Mouse (Mus musculus) liver, embryonic 11.5 days (tissue): ENCODE results near the gene Ccr1l1. TPM values are rescaled to one million over a fixed set of nuclear protein-coding genes. Genes with fewer than 3 reads are reported as not detected.
"Not testable (repeated sequence)": the region's sequence is repeated elsewhere in the genome, so short reads cannot be mapped to it uniquely, and the experiment has no call there.

Experiments used
- ATAC-seq: fragments of 200-750 bp; cut with Nextera tagmentation; replicated peaks from 2 replicates; pipeline ENCODE4 v1.8.0; 2017; ENCODE audit warnings: moderate number of reproducible peaks, mild to moderate bottlenecking, moderate TSS enrichment, moderate library complexity; ENCODE audit not compliant: low FRiP score
- DNase-seq: peaks from one replicate; pipeline ENCODE4 v3.0.0-alpha.2; 2017; ENCODE audit warnings: low spot score
- H3K27ac ChIP-seq: fragments of 300-500 bp; sonication (generic); 2 replicates; pipeline ENCODE4 v1.5.1; 2014; ENCODE audit warnings: mild to moderate bottlenecking, low read depth, low read length, control low read depth
- H3K27me3 ChIP-seq: fragments of 300-500 bp; sonication (generic); replicated peaks from 2 replicates; pipeline ENCODE4 v1.6.1; 2014; ENCODE audit warnings: low read length, mixed read lengths; ENCODE audit not compliant: control insufficient read depth, insufficient read depth
- H3K36me3 ChIP-seq: fragments of 300-500 bp; sonication (generic); 2 replicates; pipeline ENCODE4 v1.6.1; 2014; ENCODE audit warnings: mild to moderate bottlenecking, low read length, moderate library complexity, mixed read lengths; ENCODE audit not compliant: control insufficient read depth, insufficient read depth
- H3K4me1 ChIP-seq: fragments of 300-500 bp; sonication (generic); replicated peaks from 2 replicates; pipeline ENCODE4 v1.6.1; 2014; ENCODE audit warnings: low read length, mixed read lengths; ENCODE audit not compliant: control insufficient read depth, insufficient read depth
- H3K4me2 ChIP-seq: fragments of 300-500 bp; sonication (generic); 2 replicates; pipeline ENCODE4 v1.6.1; 2014; ENCODE audit warnings: mild to moderate bottlenecking, control low read depth, moderate library complexity
- H3K4me3 ChIP-seq: fragments of 300-500 bp; sonication (generic); 2 replicates; pipeline ENCODE4 v1.5.1; 2014; ENCODE audit warnings: low read depth, low read length, control low read depth
- H3K9ac ChIP-seq: fragments of 300-500 bp; sonication (generic); 2 replicates; pipeline ENCODE4 v1.6.1; 2014; ENCODE audit warnings: low read depth, low read length, control low read depth
- H3K9me3 ChIP-seq: fragments of 300-500 bp; sonication (generic); 2 replicates; pipeline ENCODE4 v1.6.1; 2016; ENCODE audit warnings: low read length, inconsistent platforms, mixed read lengths; ENCODE audit not compliant: control insufficient read depth
- WGBS: fragments of 180-500 bp; shearing (Covaris S2); extraction: QIAGEN DNeasy Blood & Tissue Kit; methylation state at CpG from one replicate; pipeline ENCODE4 v1.1.7; 2014; 5-methylcytosine and 5-hydroxymethylcytosine counted together
- polyA plus RNA-seq: library from polyadenylated mRNA; unstranded; fragments of >200 nt; fragmentation: Nextera tagmentation; extraction: Ambion mirVana; gene quantifications from 2 replicates; pipeline ENCODE4 v1.2.1, GENCODE M21; 2014

Ccr1l1 gene
- polyA plus RNA-seq, 1 experiment from 2014 or later = not detected

- WGBS = 25% methylated on average over 1 of the region's 1 CpGs
- Histone ChIP-seq H3K27me3 (no peaks in the 10 kb centered on the region), H3K4me1 (peaks cover 10% of the 10 kb centered on the region), H3K4me2 (no peak overlapping the region), H3K9me3 (no peaks in the 10 kb centered on the region), H3K4me3 (no peak overlapping the region), H3K27ac (peak overlapping the region; percentile 2; the same call in 1 of the 2 replicates), H3K9ac (no peak overlapping the region), H3K36me3 (no peaks in the 10 kb centered on the region)
- DNase-seq (no peak), ATAC-seq (peak; percentile 54; the same call in 1 of the 2 replicates)
These were observed 13.2 kb upstream of the Ccr1l1 start for GRCm38 (mm10) chr9:123991312-123991906.

- no peak overlapping the region for H3K4me3 ChIP-seq
- H3K27ac ChIP-seq = no peak overlapping the region
- no peaks in the 10 kb centered on the region for H3K36me3 ChIP-seq
- 51% methylated on average over 3 of the region's 3 CpGs for WGBS
- no peak overlapping the region for H3K4me2 ChIP-seq
- H3K9me3 ChIP-seq = no peaks in the 10 kb centered on the region
- H3K4me1 ChIP-seq = peaks cover 21% of the 10 kb centered on the region
- no peaks in the 10 kb centered on the region for H3K27me3 ChIP-seq
- DNase-seq (no peak), ATAC-seq (no peak)
- H3K9ac ChIP-seq = no peak overlapping the region
These were observed 11.5 kb upstream of the Ccr1l1 start for GRCm38 (mm10) chr9:123989671-123990070.

GRCm38 (mm10) chr9:123986217-123986616 lies 8.0 kb upstream of the Ccr1l1 start:
- no peak overlapping the region for H3K4me2 ChIP-seq
- no peaks in the 10 kb centered on the region for H3K36me3 ChIP-seq
- H3K27me3 ChIP-seq = no peaks in the 10 kb centered on the region
- ATAC-seq (peak; percentile 68), DNase-seq (no peak)
- H3K4me1 ChIP-seq = peaks cover 44% of the 10 kb centered on the region
- no peak overlapping the region for H3K27ac ChIP-seq
- WGBS = 40% methylated on average over 2 of the region's 2 CpGs
- no peak overlapping the region for H3K9ac ChIP-seq
- H3K9me3 ChIP-seq = no peaks in the 10 kb centered on the region
- H3K4me3 ChIP-seq = no peak overlapping the region

- H3K27ac ChIP-seq = no peak overlapping the region
- DNase-seq (no peak), ATAC-seq (no peak)
- no peaks in the 10 kb centered on the region for H3K9me3 ChIP-seq
- no peak overlapping the region for H3K4me2 ChIP-seq
- H3K4me3 ChIP-seq = no peak overlapping the region
- no peaks in the 10 kb centered on the region for H3K36me3 ChIP-seq
- no peak overlapping the region for H3K9ac ChIP-seq
- H3K4me1 ChIP-seq = peaks cover 44% of the 10 kb centered on the region
- H3K27me3 ChIP-seq = no peaks in the 10 kb centered on the region
These were observed 6.7 kb upstream of the Ccr1l1 start for GRCm38 (mm10) chr9:123984943-123985342.

- 45% methylated on average over 1 of the region's 1 CpGs for WGBS
- Histone ChIP-seq H3K36me3 (no peaks in the 10 kb centered on the region), H3K9me3 (no peaks in the 10 kb centered on the region), H3K4me1 (peaks cover 40% of the 10 kb centered on the region), H3K9ac (no peak overlapping the region), H3K27ac (no peak overlapping the region), H3K4me2 (no peak overlapping the region), H3K4me3 (no peak overlapping the region), H3K27me3 (no peaks in the 10 kb centered on the region)
- no peak for ATAC-seq
- no peak for DNase-seq
These were observed 4.5 kb upstream of the Ccr1l1 start for GRCm38 (mm10) chr9:123982720-123983119.

GRCm38 (mm10) chr9:123981909-123982308 lies 3.7 kb upstream of the Ccr1l1 start:
- Histone ChIP-seq H3K4me3 (no peak overlapping the region), H3K4me2 (peak overlapping the region; percentile 7), H3K27ac (peak overlapping the region; percentile 73; the same call in 1 of the 2 replicates), H3K9me3 (no peaks in the 10 kb centered on the region), H3K4me1 (peaks cover 40% of the 10 kb centered on the region), H3K36me3 (no peaks in the 10 kb centered on the region), H3K27me3 (no peaks in the 10 kb centered on the region), H3K9ac (no peak overlapping the region)
- ATAC-seq (peak; percentile 80), DNase-seq (no peak)
- 39% methylated on average over 4 of the region's 4 CpGs for WGBS

- Histone ChIP-seq H3K27ac (peak overlapping the region; percentile 73; the same call in 1 of the 2 replicates), H3K4me2 (peak overlapping the region; percentile 7; the same call in 1 of the 2 replicates), H3K4me1 (peaks cover 33% of the 10 kb centered on the region)
- peak; percentile 79 for ATAC-seq
- DNase-seq, H3K4me3 ChIP-seq, H3K27me3 ChIP-seq, H3K9me3 ChIP-seq, H3K9ac ChIP-seq, H3K36me3 ChIP-seq: not testable (repeated sequence)
- no CpG with 5 or more reads among the region's 3 CpGs for WGBS
These were observed 2.8 kb upstream of the Ccr1l1 start for GRCm38 (mm10) chr9:123980858-123981475.

- Histone ChIP-seq H3K36me3 (no peaks in the 10 kb centered on the region), H3K27ac (no peak overlapping the region), H3K4me1 (peaks cover 9% of the 10 kb centered on the region; the same call in 1 of the 2 replicates), H3K9ac (no peak overlapping the region), H3K27me3 (no peaks in the 10 kb centered on the region), H3K9me3 (no peaks in the 10 kb centered on the region), H3K4me2 (no peak overlapping the region), H3K4me3 (no peak overlapping the region)
- no peak for DNase-seq
- WGBS = 81% methylated on average over 9 of the region's 9 CpGs
- ATAC-seq = no peak
These were observed 1.1 kb downstream of the Ccr1l1 start for GRCm38 (mm10) chr9:123976876-123977663.
